Mouse (Mus musculus): ENCODE measurements around the gene Eftud2. TPM values are rescaled to one million over a fixed set of nuclear protein-coding genes. Genes with fewer than 3 reads are reported as not detected.
A peak's percentile ranks its signal among the peaks of the same experiment; 100 is the strongest.

Eftud2 gene
- 74.5 and 77.7 TPM in 2 replicates for polyA plus RNA-seq (2012; rRNA removed)

DNA sequence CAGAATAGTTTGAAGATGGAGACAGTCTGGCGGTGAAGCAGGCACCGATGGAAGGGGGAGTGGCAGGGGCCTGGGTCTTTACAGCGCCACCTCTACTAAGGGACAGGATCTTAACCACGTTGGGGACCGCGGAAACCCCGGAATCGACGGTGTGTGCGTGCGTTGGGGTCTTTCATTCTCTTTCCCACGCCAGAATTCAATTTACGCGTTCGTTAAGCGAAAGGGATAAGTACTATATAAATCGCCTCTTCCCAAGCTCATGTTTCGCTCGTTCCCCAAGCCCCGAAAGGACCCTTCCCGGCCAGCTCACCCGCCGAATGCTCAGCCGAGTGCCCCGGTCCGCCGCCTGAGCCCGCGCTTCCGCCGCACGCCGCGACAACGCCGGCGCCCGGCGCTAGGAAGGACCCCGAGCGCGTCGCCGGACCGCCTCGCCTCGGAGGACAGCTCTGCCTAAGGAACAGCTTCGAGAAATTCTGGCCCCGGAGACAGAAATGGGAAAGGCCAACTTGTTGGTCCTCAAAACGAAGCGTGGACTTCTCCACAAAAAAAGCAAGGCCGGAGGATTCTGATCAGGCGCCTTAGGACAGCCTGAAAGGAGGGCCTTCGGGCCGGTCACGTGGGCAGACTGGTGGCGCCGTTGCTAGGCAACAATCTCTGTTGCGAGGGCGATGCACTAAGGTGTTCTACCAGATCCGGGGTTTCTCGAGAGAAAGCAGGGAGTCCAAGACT lies at the start of gene Eftud2, which contains the start of gene Ccdc103:
Eftud2 (minus strand) TSS at position 401 of the 729 bp plus-strand sequence.
Ccdc103 (plus strand) TSS at position 620 of the 729 bp plus-strand sequence.
- 0 out of 2 replicates have a peak, but pooled peaks cover 3% of the 10 kb centered on the region for H3K4me1 ChIP-seq (ENCODE audit: control insufficient read depth, insufficient read depth, low read length)
- H3K4me3 ChIP-seq (replicated peaks; ENCODE audit: extremely low read depth, low read depth, low read length): peak within 1 kb of the TSS; percentile 72
- peak; percentile 96 for DNase-seq
- under 1% methylated on average over 62 of the region's 62 CpGs for WGBS
- TF ChIP-seq CTCF (IDR thresholded peaks at IDR 0.05; ENCODE audit: insufficient read depth, low read length): no peak
- TF ChIP-seq POLR2A (IDR thresholded peaks at IDR 0.05; ENCODE audit: borderline replicate concordance, extremely low read depth, low read depth, low read length): peak; percentile 70; the same call in 1 of the 2 replicates

DNA sequence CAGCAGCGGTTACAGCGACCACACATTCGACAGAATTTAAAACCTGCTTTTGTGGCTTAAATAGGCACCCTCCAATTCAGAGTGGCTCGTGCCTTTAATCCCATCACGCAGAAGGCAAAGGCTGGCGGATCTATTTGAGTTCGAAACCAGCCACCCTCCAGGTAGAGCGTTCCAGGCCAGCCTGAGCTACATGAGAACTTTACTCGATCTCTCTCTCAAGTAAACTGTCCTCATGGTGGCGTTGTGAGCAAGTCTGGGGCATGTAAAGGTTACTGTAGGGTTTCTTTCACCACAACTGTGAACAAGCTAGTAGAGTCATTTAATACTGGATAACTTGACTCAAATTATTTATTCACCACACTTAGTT lies 44.5 kb upstream of the Eftud2 start:
- H3K4me3 ChIP-seq (replicated peaks; ENCODE audit: extremely low read depth, low read depth, low read length): peak overlapping the region; percentile 75
- TF ChIP-seq CTCF (IDR thresholded peaks at IDR 0.05; ENCODE audit: insufficient read depth, low read length) (no peak), POLR2A (IDR thresholded peaks at IDR 0.05; ENCODE audit: borderline replicate concordance, extremely low read depth, low read depth, low read length) (no peak)
- H3K4me1 ChIP-seq (ENCODE audit: control insufficient read depth, insufficient read depth, low read length): no peaks in the 10 kb centered on the region
- no peak for DNase-seq
- WGBS: 1% methylated on average over 10 of the region's 10 CpGs

DNA sequence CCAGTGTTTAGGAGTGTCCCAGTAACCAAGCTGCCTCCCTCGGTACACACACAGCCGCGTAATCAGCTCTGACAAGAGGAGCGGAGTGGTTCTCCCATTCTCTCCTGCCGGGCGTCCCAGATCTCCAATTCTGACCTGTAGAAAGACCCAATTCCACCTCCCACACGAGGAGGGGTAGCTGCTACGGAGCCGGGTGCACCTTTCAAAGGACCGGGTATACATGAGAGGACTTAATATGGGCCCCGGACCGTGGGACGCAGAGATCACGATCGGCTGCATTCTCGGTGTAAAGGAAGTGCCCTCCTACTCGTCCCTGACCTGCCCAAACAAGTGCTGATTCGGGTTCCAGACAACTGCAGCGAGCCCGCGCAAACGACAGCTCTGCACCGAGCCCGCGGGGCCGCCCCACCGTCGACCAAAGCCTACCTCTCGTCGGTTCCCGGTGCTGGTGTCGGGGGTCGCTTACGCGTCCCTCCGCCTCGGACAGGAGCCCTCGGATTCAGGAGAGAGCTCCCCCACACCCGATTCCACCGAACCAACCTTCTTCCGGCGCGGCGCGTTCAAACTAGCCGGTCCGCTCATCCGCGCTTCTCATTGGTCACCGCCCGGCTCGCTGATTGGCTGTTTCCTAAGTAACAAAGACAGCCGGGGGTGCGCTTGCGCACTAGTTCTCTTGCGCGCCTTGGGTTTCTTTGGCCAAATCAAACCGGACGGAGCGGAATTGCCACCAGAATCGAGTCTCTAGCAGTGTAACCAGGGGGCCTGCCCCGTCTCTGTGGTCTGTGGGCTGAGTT lies 44.0 kb upstream of the Eftud2 start, which contains the start of gene Kif18b:
Kif18b (minus strand) TSS at position 568 of the 794 bp plus-strand sequence.
- no peaks in the 10 kb centered on the region for H3K4me1 ChIP-seq (ENCODE audit: control insufficient read depth, insufficient read depth, low read length)
- no peak for TF ChIP-seq CTCF (IDR thresholded peaks at IDR 0.05; ENCODE audit: insufficient read depth, low read length)
- no peak for TF ChIP-seq POLR2A (IDR thresholded peaks at IDR 0.05; ENCODE audit: borderline replicate concordance, extremely low read depth, low read depth, low read length)

DNA sequence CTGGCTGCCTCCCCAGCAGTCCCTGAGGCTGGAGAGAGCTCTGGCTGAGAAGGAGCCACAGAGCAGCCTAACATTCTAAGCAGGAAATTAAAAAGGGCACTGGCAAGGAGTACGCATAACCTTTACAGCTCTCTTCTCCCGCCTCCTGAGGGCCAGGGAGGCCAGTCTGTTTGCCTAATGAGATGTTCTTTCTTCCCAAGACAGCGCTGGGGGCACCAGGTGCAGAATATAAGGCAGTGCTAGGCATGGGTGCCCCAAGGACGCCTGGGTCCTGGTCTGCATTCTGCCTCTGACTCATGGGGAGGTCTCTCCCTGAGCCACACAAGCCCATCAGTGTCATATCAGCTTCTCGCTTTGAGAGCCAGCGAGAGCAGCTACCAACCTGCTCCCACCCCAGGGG lies 40.7 kb upstream of the Eftud2 start:
- Histone ChIP-seq H3K4me1 (ENCODE audit: control insufficient read depth, insufficient read depth, low read length) (no peaks in the 10 kb centered on the region), H3K4me3 (replicated peaks; ENCODE audit: extremely low read depth, low read depth, low read length) (no peak overlapping the region)
- no peak for DNase-seq
- TF ChIP-seq CTCF (IDR thresholded peaks at IDR 0.05; ENCODE audit: insufficient read depth, low read length) (no peak), POLR2A (IDR thresholded peaks at IDR 0.05; ENCODE audit: borderline replicate concordance, extremely low read depth, low read depth, low read length) (no peak)
- WGBS: 91% methylated on average over 6 of the region's 6 CpGs

More for the DNA sequence above, 44.0 kb upstream of the Eftud2 start, which contains the start of gene Kif18b:
- WGBS: under 1% methylated on average over 62 of the region's 62 CpGs
- DNase-seq: peak; percentile 86
- H3K4me3 ChIP-seq (replicated peaks; ENCODE audit: extremely low read depth, low read depth, low read length): peak within 1 kb of the TSS; percentile 75

DNA sequence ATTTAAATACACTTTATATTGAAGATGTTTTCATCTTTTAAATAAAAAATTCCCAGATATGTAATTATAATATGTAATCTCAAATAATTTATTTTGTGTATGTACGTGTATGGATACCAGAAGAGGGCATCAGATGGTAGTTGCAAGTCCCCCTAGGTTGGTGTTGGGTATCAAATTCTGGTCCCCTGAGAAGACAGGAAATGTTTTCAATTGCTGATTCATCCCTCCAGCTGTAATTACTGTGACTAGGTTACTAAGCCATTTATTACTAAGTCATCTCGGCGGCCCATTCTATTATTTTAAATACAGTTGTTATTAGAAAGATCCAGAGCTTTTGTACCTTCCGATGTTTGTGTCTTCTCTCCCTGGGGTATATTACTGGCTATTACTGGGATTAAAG lies 37.3 kb upstream of the Eftud2 start:
- H3K4me3 ChIP-seq (replicated peaks; ENCODE audit: extremely low read depth, low read depth, low read length): no peak overlapping the region
- TF ChIP-seq POLR2A (IDR thresholded peaks at IDR 0.05; ENCODE audit: borderline replicate concordance, extremely low read depth, low read depth, low read length): no peak
- TF ChIP-seq CTCF (IDR thresholded peaks at IDR 0.05; ENCODE audit: insufficient read depth, low read length): no peak
- no peaks in the 10 kb centered on the region for H3K4me1 ChIP-seq (ENCODE audit: control insufficient read depth, insufficient read depth, low read length)
- 86% methylated on average over 4 of the region's 4 CpGs for WGBS
- DNase-seq: no peak

DNA sequence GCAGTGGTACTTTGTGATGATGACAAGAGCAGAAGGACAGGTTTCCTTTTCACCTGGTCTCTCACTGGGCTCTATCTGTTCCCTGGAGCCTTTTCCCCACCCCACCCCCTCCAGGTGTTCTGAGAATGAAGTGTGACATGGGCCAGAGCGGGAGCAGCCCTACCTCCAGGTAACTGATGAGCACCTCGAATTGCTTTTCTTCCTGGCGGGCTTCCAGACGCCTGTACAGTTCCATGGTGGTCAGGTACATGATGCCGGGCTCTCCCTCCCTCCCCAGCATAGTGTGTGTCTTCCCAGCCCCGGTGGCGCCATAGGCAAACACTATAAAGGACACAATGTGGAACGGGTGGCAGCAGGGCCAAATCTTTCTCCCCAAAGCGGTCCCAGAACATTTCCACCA lies 34.6 kb upstream of the Eftud2 start:
- 89% methylated on average over 9 of the region's 9 CpGs for WGBS
- DNase-seq: no peak
- no peaks in the 10 kb centered on the region for H3K4me1 ChIP-seq (ENCODE audit: control insufficient read depth, insufficient read depth, low read length)
- TF ChIP-seq CTCF (IDR thresholded peaks at IDR 0.05; ENCODE audit: insufficient read depth, low read length): no peak
- TF ChIP-seq POLR2A (IDR thresholded peaks at IDR 0.05; ENCODE audit: borderline replicate concordance, extremely low read depth, low read depth, low read length): no peak
- H3K4me3 ChIP-seq (replicated peaks; ENCODE audit: extremely low read depth, low read depth, low read length): no peak overlapping the region

DNA sequence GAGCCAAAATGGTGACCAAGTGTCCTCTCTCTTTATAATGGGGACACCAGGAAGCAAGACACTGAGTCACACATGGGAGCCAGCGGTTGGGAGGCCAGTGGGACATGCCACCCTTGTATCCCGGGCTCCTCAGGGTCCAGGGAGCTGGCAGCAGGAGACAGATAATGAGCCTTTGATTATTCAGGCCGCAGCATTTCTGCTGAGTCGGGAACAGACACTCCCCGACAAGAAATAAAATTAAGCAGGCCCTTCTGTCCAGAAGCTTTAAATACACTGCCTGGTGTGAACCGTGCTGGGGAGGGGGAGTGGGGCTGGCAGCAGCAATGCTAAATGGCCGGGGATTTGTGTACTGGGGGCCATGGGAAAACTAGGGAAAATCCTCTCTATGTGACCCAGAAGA lies 30.6 kb upstream of the Eftud2 start:
- WGBS: 87% methylated on average over 7 of the region's 7 CpGs
- H3K4me1 ChIP-seq (ENCODE audit: control insufficient read depth, insufficient read depth, low read length): no peaks in the 10 kb centered on the region

DNA sequence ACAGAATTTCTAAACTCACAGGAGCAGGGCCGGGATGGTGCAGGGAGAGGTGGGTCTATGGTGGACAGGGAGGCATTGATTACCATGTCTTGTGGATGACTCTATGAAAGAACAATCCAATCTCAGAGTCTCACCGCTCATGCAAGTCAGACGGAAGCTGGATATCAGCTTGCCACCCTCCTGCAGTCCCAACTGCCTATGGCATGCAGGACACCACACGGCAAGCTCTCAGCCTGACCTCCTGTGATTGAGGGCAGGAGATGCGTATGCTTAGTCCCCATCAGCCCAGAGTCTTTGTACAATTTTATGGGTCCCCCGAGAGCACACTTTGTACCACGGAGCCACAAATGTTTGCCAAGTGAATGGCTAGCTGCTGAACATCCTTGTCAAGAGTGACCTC lies 22.9 kb upstream of the Eftud2 start:
- H3K4me3 ChIP-seq (replicated peaks; ENCODE audit: extremely low read depth, low read depth, low read length): no peak overlapping the region
- no peak for TF ChIP-seq POLR2A (IDR thresholded peaks at IDR 0.05; ENCODE audit: borderline replicate concordance, extremely low read depth, low read depth, low read length)
- TF ChIP-seq CTCF (IDR thresholded peaks at IDR 0.05; ENCODE audit: insufficient read depth, low read length): no peak
- H3K4me1 ChIP-seq (ENCODE audit: control insufficient read depth, insufficient read depth, low read length): no peaks in the 10 kb centered on the region
- no peak for DNase-seq
- WGBS: 83% methylated on average over 7 of the region's 7 CpGs

More for the DNA sequence above, 30.6 kb upstream of the Eftud2 start:
- DNase-seq: no peak
- H3K4me3 ChIP-seq (replicated peaks; ENCODE audit: extremely low read depth, low read depth, low read length): no peak overlapping the region
- TF ChIP-seq CTCF (IDR thresholded peaks at IDR 0.05; ENCODE audit: insufficient read depth, low read length): no peak
- no peak for TF ChIP-seq POLR2A (IDR thresholded peaks at IDR 0.05; ENCODE audit: borderline replicate concordance, extremely low read depth, low read depth, low read length)

DNA sequence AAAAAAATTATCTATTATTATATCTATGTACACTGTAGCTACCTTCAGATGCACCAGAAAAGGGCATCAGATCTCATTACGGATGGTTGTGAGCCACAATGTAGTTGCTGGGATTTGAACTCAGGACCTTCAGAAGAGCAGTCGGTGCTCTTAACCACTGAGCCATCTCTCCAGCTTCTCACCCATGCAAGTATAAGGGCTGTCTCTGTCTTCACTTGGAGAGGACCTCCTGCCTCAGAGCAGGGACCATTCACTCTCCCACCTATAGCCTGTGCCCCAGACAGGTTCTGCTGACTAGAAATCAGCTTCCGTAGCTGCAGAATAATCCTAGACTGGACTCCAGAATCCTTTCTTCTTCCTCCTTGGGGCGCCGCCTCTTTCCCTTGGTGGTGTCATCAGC lies 21.3 kb upstream of the Eftud2 start:
- no peak for DNase-seq
- no peak overlapping the region for H3K4me3 ChIP-seq (replicated peaks; ENCODE audit: extremely low read depth, low read depth, low read length)
- TF ChIP-seq CTCF (IDR thresholded peaks at IDR 0.05; ENCODE audit: insufficient read depth, low read length) (no peak), POLR2A (IDR thresholded peaks at IDR 0.05; ENCODE audit: borderline replicate concordance, extremely low read depth, low read depth, low read length) (no peak)
- WGBS: 85% methylated on average over 5 of the region's 5 CpGs
- no peaks in the 10 kb centered on the region for H3K4me1 ChIP-seq (ENCODE audit: control insufficient read depth, insufficient read depth, low read length)

Measured in lung, adult 2 months (tissue).